Mouse (Mus musculus): ENCODE data around the gene 1110032A03Rik.

1110032A03Rik gene

GRCm38 (mm10) chr9:50768107-50769002 is 7.0 kb downstream of the 1110032A03Rik start, which contains the start of gene Fdxacb1:
Gene Fdxacb1, plus strand, starts transcription at chr9:50768236.
- DNase-seq: peak; percentile 99

- DNase-seq: no peak
Observed at GRCm38 (mm10) chr9:50767531-50768106, 7.7 kb downstream of the 1110032A03Rik start.

GRCm38 (mm10) chr9:50763331-50763730 is 12.0 kb downstream of the 1110032A03Rik start:
- no peak for DNase-seq

GRCm38 (mm10) chr9:50761520-50762243 is 13.6 kb downstream of the 1110032A03Rik start:
- DNase-seq: no peak

DNA sequence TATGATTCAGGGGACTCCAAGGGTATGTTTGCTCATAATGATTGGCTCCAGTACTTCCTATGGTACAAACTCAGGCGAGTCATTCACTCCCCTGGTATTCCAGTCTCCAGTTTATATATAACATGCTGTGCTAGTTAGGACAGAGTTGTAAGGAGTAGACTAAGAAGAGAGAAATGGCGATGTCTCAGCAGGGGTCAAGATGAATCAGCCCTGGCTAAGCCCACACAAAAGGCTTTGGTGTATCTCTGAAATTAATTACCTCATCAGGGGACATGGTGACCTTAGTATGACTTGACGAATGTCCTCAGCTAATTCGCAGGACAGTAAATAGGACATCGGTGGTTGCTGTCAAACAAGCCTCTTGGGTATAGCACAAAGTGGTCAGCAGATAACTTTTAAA is 18.6 kb downstream of the 1110032A03Rik start:
- DNase-seq: no peak

GRCm38 (mm10) chr9:50753947-50754346 is 21.4 kb downstream of the 1110032A03Rik start:
- DNase-seq: no peak

DNA sequence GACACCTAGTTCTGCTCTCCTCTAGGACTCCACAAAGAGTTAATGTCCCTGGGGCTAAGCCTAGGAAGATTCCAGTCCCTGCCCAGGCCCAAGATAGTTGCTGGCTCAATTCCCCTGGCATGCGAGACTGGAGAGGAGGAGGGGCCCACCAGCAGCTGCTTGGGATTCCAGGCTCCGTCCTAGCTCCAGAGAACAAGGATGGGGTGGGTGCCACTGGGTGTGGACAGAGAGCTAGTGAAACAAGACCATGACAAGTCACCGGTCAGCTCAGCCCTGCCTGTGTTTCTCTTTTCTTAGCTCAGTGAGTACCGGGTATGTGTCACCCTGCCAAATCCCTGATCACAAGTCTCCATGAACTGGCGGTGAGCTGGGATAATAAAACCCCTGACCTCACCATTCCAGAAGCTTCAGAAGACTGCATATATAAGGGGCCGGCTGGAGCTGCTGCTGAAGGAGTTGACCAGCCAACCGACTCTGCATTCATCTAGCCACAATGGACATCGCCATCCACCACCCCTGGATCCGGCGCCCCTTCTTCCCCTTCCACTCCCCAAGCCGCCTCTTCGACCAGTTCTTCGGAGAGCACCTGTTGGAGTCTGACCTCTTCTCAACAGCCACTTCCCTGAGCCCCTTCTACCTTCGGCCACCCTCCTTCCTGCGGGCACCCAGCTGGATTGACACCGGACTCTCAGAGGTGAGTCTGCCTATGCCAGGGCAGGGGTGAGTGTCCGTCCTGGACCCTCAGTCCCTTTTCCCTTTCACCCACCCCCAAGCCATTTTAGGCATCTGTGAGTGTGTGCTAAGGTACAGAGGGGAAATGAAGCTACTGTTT is 22.3 kb downstream of the 1110032A03Rik start:
- peak; percentile 88 for DNase-seq

DNA sequence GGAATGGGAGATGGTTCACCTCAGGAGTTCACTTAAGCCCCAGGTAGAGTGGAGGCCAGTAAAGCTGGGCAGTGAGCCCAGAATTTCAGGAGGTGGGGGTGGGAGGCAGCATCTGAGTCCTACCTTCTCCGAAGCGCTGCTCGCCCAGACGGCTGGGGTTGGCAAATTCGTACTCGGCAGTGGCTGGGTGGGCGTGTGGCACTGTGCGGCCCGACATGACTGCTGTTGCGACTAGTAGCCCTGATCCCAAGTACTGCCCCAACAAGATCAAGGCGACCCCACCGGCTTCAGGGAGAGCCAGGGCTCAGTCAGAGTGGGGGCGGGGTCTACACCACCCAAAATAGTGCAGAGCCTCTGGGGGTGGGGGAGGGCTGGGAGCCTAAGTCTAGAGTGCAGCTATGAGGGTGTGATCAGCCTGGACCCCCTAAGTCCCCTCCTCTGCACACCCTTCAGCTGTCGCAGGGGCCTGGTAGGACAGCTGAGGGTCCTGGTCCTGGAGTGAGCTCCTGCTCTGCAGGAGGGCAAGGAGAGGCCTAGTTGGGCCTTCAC is 23.2 kb downstream of the 1110032A03Rik start, which contains the start of gene Hspb2:
Hspb2 (minus strand) TSS at position 301 of the 549 bp plus-strand sequence.
- peak; percentile 53 for DNase-seq

DNA sequence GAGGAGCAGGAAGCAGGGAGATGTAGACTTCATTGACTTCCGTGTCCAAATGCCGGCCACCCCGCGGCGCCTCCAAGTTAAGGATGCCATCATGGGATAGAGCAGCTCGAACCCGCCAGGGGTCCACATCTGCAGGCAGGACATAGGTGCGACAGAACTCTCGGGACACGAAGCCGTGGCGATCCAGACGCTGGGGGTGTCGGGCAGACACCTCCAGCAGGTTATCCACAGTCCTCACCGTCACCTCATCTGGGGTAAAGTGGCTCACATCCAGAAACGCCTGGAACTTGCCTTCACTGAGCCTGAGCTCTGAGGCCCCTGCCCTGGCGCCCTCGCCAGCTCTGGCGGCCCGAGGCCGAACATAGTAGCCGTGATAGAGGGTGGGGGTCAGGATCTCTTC is 24.0 kb downstream of the 1110032A03Rik start, which contains the start of gene Cryab:
Cryab (plus strand) TSS at position 3 of the 400 bp plus-strand sequence.
- no peak for DNase-seq

GRCm38 (mm10) chr9:50750706-50751105 is 24.6 kb downstream of the 1110032A03Rik start:
- DNase-seq: no peak

DNA sequence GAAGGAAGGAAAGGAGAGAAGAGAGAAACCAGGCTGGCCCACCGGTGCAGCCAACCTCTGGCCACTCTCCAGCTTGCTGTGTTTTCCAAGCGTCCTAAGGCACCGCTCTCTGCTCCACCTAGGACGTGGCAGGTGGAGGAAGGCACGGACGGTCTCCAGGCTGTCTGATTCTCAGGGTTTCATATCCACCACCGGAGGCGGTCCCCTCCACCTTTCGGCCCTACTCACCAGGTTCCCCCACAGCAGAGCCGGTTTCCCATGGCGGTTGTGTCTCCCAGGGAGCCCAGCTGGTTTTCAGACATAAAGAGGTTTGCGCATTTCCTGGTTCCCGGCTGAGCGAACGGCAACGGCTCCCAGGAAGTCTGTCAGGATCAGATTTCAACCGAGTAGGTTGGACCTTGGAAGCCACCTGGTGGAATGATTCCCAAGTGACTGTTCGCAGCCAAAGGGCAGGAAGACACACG is 29.1 kb downstream of the 1110032A03Rik start, which contains the start of gene 2310030G06Rik:
2310030G06Rik (minus strand) TSS at position 323 of the 464 bp plus-strand sequence.
- DNase-seq: peak; percentile 85

GRCm38 (mm10) chr9:50745806-50746205 is 29.5 kb downstream of the 1110032A03Rik start:
- no peak for DNase-seq

DNA sequence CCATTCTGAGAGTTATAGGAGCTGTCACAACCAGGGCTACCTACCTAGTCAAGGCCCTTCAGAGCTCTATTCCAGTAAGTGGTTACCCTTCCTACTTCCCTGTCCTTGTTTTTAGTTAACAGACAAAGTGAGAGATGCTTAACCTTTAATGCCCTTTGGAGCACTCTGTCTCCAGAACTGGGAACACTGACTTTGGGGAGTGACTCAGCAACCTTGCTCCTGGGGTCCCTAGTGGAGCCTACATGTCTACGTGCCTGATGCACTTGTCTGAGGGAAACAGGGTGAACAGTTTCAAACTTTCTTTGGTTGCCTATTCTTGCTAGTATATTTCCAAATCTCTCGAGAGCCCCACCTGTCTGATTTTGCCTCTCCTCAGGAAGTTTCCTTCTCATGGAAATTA is 32.6 kb downstream of the 1110032A03Rik start:
- no peak for DNase-seq

DNA sequence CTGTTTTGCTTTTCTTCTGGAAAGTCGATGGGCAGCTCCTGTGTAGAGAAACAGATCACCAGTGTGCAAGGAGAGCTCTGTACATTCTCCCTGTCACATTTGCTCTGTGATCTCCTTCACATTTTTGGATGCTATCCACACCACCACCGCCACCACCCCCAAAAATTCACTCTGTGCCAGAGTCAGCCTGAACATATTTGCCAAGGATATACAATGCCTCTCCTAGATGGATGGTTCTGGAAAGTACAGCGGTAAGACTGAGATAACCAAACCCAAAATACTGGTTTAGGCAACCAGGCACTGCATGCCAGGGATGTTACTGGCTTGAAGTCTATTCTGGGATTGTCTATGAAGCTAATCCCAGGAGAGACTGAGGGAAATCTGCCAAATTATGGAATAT is 33.1 kb downstream of the 1110032A03Rik start:
- no peak for DNase-seq

- DNase-seq: no peak
Observed at GRCm38 (mm10) chr9:50740867-50741784, 34.2 kb downstream of the 1110032A03Rik start.

DNA sequence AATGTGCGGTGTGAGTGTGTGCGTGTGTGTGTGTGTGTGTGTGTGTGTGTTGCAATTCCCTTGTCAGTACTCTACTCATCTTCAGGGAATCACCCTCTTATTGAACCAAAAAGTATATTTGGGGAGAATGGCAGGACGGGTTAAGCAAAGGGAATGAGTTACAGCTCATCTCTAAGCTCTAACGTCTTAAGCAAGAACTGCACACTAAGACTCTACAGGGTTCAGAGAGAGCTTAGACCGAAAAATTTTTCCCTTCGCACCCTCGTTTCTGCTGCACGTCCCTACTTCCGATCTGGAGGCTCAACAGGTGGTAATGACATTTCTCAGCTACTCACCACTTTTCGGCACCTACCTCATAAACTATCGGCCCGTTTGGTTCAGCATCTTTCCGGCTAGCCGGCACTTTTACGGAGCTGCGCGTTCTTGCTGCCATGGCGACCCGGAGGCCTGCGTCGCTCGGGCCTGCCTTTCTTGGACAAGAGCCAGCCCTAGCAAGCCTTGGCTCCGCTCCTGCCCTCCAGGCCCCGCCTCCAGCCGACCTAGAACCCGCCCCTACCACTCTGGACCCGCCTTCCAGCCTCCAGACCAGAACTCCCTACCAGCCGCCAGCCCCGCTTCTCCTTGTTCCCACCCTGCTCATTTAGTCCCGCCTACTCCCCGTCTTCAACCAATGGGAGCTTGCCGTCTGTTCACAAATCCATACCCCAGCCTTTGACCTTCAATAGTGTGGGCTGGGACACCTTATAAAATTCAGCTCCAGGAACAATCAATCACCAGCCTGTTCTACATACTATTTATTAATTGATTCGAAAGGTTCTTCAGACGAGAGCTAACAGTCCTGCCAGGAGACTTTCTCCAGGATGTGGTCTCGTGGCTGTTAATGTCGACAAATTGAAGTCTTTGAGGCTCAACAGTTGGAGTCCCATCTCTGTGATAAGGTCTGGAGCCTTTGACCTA is 36.1 kb downstream of the 1110032A03Rik start, which contains the start of gene Dixdc1:
Dixdc1 (minus strand) TSS at position 604 of the 957 bp plus-strand sequence.
- DNase-seq: peak; percentile 96

DNA sequence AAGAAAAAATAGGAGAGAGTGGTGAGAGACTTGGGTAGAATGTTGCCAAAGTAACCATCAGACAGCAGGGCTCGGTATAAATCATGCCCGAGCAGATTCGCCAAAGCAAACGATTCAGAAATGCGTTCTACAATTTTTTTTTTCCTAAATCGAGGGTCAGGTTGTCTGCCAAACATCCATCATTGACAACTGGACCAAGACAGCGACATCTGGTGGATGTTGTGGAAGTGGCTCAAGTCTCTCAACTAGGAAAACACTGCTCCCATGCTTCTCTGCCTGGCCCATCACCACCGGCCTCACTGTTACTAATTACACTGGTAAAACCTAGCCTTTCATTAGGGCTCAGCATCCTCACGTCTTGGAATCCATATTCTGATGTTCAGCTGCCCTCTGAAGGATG is 40.3 kb downstream of the 1110032A03Rik start:
- peak; percentile 73 for DNase-seq

DNA sequence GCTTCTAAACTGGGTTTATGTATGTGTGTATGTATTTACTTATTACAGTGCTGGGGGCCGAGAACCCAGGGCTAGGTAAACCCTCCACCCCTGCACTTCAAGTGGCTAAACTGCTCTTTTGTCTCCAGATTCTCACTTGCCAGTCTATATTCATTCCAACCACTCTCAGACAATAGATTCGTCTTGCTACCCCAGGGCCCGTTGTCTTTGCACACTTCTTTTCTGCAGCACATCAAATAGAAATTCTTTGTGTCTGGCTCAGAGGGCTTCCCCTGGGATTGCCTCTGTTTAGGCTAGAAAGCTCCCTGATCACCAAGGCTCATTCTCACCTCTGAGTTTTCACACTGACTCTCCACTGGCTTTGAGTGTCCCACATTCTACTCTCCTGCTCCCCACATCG is 42.8 kb downstream of the 1110032A03Rik start:
- DNase-seq: no peak

DNA sequence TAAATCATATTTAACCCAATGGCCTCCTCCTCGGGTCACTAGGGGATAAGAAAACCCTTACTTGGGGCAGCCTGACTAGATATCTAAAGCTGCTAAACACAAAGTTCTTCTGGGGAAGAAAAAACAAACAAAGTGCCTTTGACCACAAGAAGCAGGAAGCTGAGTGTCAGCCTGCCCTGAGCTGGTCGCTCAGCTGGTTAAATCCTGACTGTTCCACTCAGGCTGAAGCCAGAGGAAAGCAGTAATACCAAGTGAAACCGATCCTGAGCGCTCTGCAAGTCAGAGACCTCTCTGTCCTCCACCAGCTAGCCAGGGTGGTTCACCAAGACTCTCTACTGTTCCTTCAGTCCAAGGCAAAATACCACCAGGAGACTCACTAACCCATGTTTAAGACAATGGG is 45.7 kb downstream of the 1110032A03Rik start:
- DNase-seq: peak; percentile 50
